Mouse (Mus musculus): Measurements from ENCODE around the gene Dnajb12.

DNA sequence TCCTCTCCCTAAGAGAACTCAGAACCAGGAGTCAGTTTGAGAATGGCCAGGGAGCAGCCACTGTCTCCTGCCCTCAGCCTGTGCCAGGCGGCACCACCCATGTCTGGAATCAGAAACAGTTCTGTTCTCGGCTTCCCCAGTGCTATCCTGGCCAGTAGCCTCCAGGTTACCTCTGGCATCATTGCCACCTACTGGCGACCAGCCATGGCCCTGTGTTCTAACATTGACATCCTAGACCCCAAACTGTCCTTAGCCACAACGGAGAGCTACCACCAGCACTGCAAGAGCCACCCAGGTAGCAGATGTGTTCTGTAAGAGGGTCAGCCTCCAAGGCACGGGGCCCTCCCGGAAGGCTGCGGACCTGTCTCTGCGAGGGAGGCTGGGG is 23.2 kb downstream of the Dnajb12 start:
- TF ChIP-seq POLR2A (IDR thresholded peaks at IDR 0.05; ENCODE audit: low read depth, low read length) (no peak), CTCF (conservative IDR thresholded peaks at IDR 0.05 in 1 of 2, IDR thresholded peaks at IDR 0.05 in 1 of 2; ENCODE audit: low read depth in 2 of 2, low read length in 2 of 2) (no peak; a peak in 1 of 4 replicates), MEF2A (IDR thresholded peaks at IDR 0.05; ENCODE audit: borderline replicate concordance, low read depth, low read length) (no peak), E2F4 (IDR thresholded peaks at IDR 0.05; ENCODE audit: insufficient replicate concordance, low read depth, low read length) (no peak), MAFK (IDR thresholded peaks at IDR 0.05; ENCODE audit: insufficient replicate concordance, low read length) (no peak), EP300 (IDR thresholded peaks at IDR 0.05; ENCODE audit: low read length) (no peak), POLR2AphosphoS2 (IDR thresholded peaks at IDR 0.05; ENCODE audit: low read depth, low read length) (no peak), USF2 (conservative IDR thresholded peaks at IDR 0.05; ENCODE audit: low read depth, low read length) (no peak)
